Mouse (Mus musculus): ENCODE data around the gene Cacna1c.
A peak's percentile ranks its signal among the peaks of the same experiment; 100 is the strongest.

Gene Cacna1c

GRCm38 (mm10) chr6:118758290-118758907 lies 437.8 kb downstream of the Cacna1c start:
- peak; percentile 98 for DNase-seq (ENCODE audit: extremely low read depth, low read depth)

- DNase-seq (ENCODE audit: extremely low read depth, low read depth), result peak; percentile 89
These were observed 438.5 kb downstream of the Cacna1c start for GRCm38 (mm10) chr6:118757533-118758289.

- DNase-seq (ENCODE audit: extremely low read depth, low read depth), result no peak
These were observed 439.7 kb downstream of the Cacna1c start for GRCm38 (mm10) chr6:118756511-118756910.

DNA sequence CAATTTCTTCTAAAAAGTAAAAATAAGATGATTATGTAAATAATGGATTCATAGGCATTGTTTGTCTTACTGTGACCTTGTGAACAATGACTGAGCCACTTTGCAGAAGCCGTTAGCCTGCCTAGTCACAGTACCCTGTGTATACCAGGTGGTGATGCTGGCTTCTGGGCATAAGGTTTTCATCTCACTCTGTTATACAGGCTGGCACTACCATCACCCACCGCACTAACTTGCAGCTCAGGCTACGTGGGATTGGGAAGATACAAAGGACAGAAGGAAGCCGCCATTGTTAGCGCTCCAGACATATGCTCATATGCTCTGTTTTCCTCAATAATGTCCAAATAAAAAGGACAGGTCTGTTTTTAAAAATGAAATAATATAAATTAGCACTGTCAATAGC lies 440.4 kb downstream of the Cacna1c start:
- no peak for DNase-seq (ENCODE audit: extremely low read depth, low read depth)

- no peak for DNase-seq (ENCODE audit: extremely low read depth, low read depth)
These were observed 441.8 kb downstream of the Cacna1c start for GRCm38 (mm10) chr6:118754439-118754838.

GRCm38 (mm10) chr6:118753787-118754186 lies 442.4 kb downstream of the Cacna1c start:
- no peak for DNase-seq (ENCODE audit: extremely low read depth, low read depth)

DNA sequence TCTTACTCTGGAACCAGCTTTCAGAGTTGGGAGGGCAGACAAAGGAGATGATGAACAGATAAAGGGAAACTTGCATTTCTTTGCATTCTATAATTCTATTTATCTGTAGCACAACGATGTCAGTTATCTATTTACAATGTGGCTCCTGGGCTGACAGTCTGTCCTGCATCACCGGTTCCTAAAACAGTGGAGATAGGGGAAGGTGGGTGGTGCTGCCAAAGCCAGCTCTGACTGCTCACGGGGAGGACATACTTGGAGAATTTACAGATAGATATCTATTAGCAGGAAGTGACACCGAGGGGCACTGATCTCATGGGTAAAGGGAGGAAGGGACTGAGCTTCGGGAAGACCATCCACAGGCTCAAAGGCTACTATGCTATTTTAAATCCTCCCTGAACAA lies 443.2 kb downstream of the Cacna1c start:
- DNase-seq (ENCODE audit: extremely low read depth, low read depth), result no peak

DNA sequence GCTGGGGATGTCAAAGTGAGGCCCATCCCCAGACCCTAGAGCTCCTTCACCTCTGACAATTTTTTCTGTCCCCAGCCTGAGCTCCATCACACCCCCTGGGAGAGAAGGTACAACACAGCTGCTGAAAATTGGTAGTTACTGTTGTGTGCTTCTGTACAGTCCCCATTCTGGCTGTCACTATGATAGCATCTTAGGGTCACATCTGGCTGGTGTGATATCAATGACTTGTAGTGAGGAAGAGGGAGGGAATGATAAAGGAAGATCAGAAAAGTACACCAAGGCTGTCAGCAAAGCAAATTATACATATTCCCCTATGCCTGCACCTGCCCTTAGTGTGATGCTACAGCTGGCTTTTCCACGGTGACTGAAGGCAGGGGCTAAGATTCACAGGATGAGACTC lies 446.9 kb downstream of the Cacna1c start:
- DNase-seq (ENCODE audit: extremely low read depth, low read depth), result no peak

DNA sequence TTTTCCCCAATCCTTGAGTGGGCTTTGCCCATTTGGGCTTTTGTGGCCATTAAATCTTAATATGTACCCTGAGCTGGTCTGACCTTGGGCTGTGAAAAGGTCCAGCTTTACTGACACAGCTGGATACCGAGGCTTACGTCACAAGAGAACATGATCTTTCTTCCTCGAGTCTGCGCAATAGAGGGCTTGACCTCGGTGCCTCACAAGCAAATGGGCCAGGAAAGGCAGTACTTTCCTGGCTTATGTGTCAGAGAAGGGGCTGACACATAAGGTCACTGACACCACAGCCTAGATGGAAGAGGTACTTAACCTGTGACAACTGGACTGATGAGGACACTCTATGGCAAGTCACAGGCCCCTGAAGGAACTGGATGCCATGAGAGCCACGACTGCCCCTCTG lies 453.5 kb downstream of the Cacna1c start:
- no peak for DNase-seq (ENCODE audit: extremely low read depth, low read depth)

GRCm38 (mm10) chr6:118741841-118742240 lies 454.4 kb downstream of the Cacna1c start:
- no peak for DNase-seq (ENCODE audit: extremely low read depth, low read depth)

DNA sequence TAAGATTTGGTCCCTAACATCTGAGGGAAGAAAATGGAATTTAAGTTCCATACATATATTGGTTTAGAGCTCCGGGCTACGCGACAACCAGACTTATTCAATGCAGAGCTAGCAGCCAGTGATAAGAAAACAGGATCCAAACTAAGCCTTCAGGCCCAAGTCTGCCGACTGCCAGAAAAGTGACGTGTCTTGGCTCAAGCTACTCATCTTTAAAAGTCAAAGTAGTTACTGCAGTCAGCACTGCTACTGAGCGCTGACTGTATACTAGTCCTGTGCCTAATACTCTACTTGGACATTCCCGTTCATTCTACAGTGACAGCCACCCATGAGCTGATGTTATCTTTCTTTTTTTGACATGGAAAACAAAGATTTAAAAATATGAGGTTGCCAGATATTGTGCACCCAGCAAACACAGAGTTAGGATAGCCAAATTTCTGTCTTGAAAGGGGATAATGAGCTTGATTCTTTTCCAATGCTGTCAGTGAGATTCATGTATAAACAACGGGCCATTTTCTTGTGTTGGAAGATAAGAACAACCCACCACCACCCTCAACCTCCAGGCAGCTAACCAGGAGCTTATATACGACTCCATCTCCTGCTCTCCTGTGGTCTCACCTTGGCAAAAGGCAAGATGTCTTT lies 456.1 kb downstream of the Cacna1c start:
- no peak for DNase-seq (ENCODE audit: extremely low read depth, low read depth)

GRCm38 (mm10) chr6:118739344-118739743 lies 456.9 kb downstream of the Cacna1c start:
- no peak for DNase-seq (ENCODE audit: extremely low read depth, low read depth)

GRCm38 (mm10) chr6:118738656-118739055 lies 457.6 kb downstream of the Cacna1c start:
- DNase-seq (ENCODE audit: extremely low read depth, low read depth), result no peak

- DNase-seq (ENCODE audit: extremely low read depth, low read depth), result no peak
These were observed 459.1 kb downstream of the Cacna1c start for GRCm38 (mm10) chr6:118737078-118737477.

GRCm38 (mm10) chr6:118736491-118736890 lies 459.7 kb downstream of the Cacna1c start:
- no peak for DNase-seq (ENCODE audit: extremely low read depth, low read depth)

- no peak for DNase-seq (ENCODE audit: extremely low read depth, low read depth)
These were observed 461.1 kb downstream of the Cacna1c start for GRCm38 (mm10) chr6:118735145-118735544.

GRCm38 (mm10) chr6:118731937-118732336 lies 464.3 kb downstream of the Cacna1c start:
- DNase-seq (ENCODE audit: extremely low read depth, low read depth), result no peak

- DNase-seq (ENCODE audit: extremely low read depth, low read depth), result no peak
These were observed 471.3 kb downstream of the Cacna1c start for GRCm38 (mm10) chr6:118724908-118725307.

DNA sequence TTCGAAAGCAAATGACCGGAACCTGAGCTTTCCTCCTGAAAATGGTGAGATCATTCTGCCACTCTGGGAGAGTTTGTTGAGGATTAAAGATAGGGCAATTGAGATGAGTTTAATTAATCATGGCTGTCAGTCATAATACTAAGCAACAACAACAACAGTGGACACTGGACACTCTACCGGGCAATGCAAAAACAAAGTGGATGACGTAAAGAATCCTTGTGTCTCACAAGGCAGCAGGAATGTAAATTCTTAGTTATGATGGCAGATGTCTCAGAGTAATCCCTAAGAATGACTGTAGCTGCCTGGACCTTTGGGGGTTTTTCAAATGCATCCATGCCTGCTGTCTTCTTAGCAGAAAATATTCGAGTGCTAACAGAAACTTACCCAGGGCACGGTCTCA lies 471.8 kb downstream of the Cacna1c start:
- DNase-seq (ENCODE audit: extremely low read depth, low read depth), result no peak

GRCm38 (mm10) chr6:118722336-118722735 lies 473.9 kb downstream of the Cacna1c start:
- no peak for DNase-seq (ENCODE audit: extremely low read depth, low read depth)

DNA sequence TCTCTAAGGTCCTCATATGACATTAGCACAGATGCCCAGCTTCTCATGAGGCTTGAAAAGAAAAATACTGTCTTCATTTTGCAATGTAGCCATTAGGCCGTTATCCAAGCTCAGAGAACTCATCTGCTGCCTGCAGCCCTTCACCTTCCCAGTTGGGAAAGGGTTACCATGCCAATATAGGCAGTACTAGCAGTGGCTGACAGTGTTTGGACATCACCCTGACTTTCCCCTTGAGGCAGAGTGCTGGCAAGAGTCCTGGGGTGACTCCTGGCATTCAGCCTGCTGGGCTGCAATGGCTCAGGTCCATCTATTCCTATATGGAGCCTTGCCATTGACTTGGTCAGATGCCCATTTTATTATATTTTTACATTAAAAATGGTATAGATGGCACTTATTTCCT lies 476.7 kb downstream of the Cacna1c start:
- DNase-seq (ENCODE audit: extremely low read depth, low read depth), result no peak

DNA sequence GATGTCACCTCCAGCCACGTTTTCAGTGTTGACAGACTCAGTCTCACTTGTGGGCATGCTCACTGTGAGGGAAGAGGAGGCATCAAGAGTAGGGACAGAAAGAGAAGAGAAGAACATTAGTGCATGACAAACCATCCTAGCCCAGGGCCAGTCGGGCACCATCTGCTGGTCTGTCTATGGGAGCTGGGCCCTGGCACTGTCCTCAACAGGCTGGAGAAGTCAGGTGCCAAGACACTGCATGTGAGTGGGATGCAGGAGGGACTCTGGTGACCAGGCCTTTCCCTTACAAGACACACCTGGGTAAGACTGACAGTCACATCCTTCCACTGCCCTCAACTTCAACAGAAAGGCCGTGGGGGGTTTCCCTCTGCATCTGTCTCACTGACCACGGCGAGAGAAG lies 482.9 kb downstream of the Cacna1c start:
- no peak for DNase-seq (ENCODE audit: extremely low read depth, low read depth)
